Mouse (Mus musculus) heart, postnatal 0 days (tissue): ENCODE results near the gene Cyp21a1. TPM values are rescaled to one million over a fixed set of nuclear protein-coding genes. Genes with fewer than 3 reads are reported as not detected.
"Not testable (repeated sequence)": the region's sequence is repeated elsewhere in the genome, so short reads cannot be mapped to it uniquely, and the experiment has no call there.

Experiments used
- ATAC-seq: fragments of 200-750 bp; cut with Nextera tagmentation; 2 replicates; pipeline ENCODE4 v1.8.0; 2017; ENCODE audit warnings: low read depth, moderate number of reproducible peaks, moderate library complexity; ENCODE audit not compliant: insufficient read depth
- DNase-seq: peaks from one replicate; pipeline ENCODE4 v3.0.0-alpha.2; 2016; ENCODE audit warnings: low spot score
- H3K27ac ChIP-seq: fragments of 300-500 bp; sonication (generic); 2 replicates; pipeline ENCODE4 v1.5.1; 2014; ENCODE audit warnings: low read depth, mild to moderate bottlenecking
- H3K27me3 ChIP-seq: fragments of 300-500 bp; sonication (generic); 2 replicates; pipeline ENCODE4 v1.6.1; 2014; ENCODE audit warnings: low read length, mixed read lengths; ENCODE audit not compliant: control insufficient read depth, insufficient read depth
- H3K36me3 ChIP-seq: fragments of 300-500 bp; sonication (generic); replicated peaks from 2 replicates; pipeline ENCODE4 v1.6.1; 2014; ENCODE audit warnings: low read length, mixed read lengths; ENCODE audit not compliant: control insufficient read depth, insufficient read depth
- H3K4me1 ChIP-seq: fragments of 300-500 bp; sonication (generic); 2 replicates; pipeline ENCODE4 v1.6.1; 2014; ENCODE audit warnings: antibody characterized with exemption; ENCODE audit not compliant: control insufficient read depth, insufficient read depth
- H3K4me2 ChIP-seq: fragments of 300-500 bp; sonication (generic); 2 replicates; pipeline ENCODE4 v1.6.1; 2014; ENCODE audit warnings: low read depth, mild to moderate bottlenecking, low read length, moderate library complexity
- H3K4me3 ChIP-seq: fragments of 300-500 bp; sonication (generic); 2 replicates; pipeline ENCODE4 v1.5.1; 2014; ENCODE audit warnings: low read depth, low read length
- H3K9ac ChIP-seq: fragments of 300-500 bp; sonication (generic); replicated peaks from 2 replicates; pipeline ENCODE4 v1.6.1; 2014; ENCODE audit warnings: low read depth, low read length, mixed read lengths
- H3K9me3 ChIP-seq: fragments of 300-500 bp; sonication (generic); replicated peaks from 2 replicates; pipeline ENCODE4 v1.6.1; 2016; ENCODE audit warnings: low read length; ENCODE audit not compliant: control insufficient read depth
- CTCF ChIP-seq: IDR thresholded peaks from 2 replicates; pipeline ENCODE4 v1.5.1; 2016; ENCODE audit warnings: antibody characterized with exemption, control low read depth, low read depth
- EP300 ChIP-seq: IDR thresholded peaks from 2 replicates; pipeline ENCODE4 v1.6.1; 2016; ENCODE audit warnings: antibody characterized with exemption, low read depth
- WGBS: fragments of 180-500 bp; shearing (Covaris S2); extraction: QIAGEN DNeasy Blood & Tissue Kit; methylation state at CpG from one replicate; pipeline ENCODE4 v1.1.7; 2014; 5-methylcytosine and 5-hydroxymethylcytosine counted together
- polyA plus RNA-seq: library from polyadenylated mRNA; unstranded; fragments of >200 nt; fragmentation: Nextera tagmentation; extraction: Ambion mirVana; gene quantifications from 2 replicates; pipeline ENCODE4 v1.2.1, GENCODE M21; 2015
- total RNA-seq: library from RNA; depleted of rRNA; stranded (reverse); fragments of >200 nt; gene quantifications from 2 replicates; pipeline ENCODE4 v1.2.3, GENCODE M21; 2014; ENCODE audit warnings: low replicate concordance; rRNA removed

Cyp21a1 gene
- not detected in 2 replicates for total RNA-seq
- not detected in 2 replicates for polyA plus RNA-seq

DNA sequence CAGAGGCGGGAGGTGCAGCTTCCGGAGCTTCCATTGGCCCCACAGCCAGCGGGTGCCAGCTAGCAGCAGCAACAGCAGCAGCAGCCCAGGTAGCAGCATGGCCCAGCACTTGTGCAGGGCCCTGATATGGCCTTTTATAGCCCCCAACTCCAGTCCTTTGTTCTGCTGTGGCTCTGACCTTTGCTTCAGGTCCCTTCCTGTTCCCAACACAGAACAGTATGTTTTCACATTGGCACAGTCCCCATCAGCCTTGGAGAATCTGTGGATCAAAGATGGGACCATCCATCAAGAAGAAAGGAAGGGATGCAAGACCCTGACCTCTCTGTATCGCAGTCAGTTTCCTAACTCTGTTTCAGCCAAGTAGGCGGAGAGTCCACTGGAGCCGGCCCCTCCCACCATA, at the start of gene Cyp21a1:
Cyp21a1 (minus strand) TSS at position 261 of the 400 bp plus-strand sequence.
- H3K27me3 ChIP-seq, ATAC-seq, H3K9me3 ChIP-seq, H3K36me3 ChIP-seq, H3K4me3 ChIP-seq, H3K4me1 ChIP-seq, H3K4me2 ChIP-seq, H3K9ac ChIP-seq, H3K27ac ChIP-seq, DNase-seq: not testable (repeated sequence)
- WGBS = 83% methylated on average over 2 of the region's 6 CpGs

GRCm38 (mm10) chr17:34853511-34853910, 49.1 kb upstream of the Cyp21a1 start:
- H3K4me2 ChIP-seq = no peak overlapping the region

GRCm38 (mm10) chr17:34850517-34851125, 46.3 kb upstream of the Cyp21a1 start:
- peaks cover 13% of the 10 kb centered on the region for H3K4me1 ChIP-seq
- peak overlapping the region; percentile 84 for H3K4me3 ChIP-seq
- peak overlapping the region; percentile 75 for H3K9ac ChIP-seq
- peak overlapping the region; percentile 40; the same call in 1 of the 2 replicates for H3K27ac ChIP-seq
- no peak for DNase-seq
- no peaks in the 10 kb centered on the region for H3K27me3 ChIP-seq
- H3K4me2 ChIP-seq = peak overlapping the region; percentile 96
- no peak; the same call in 1 of the 2 replicates for ATAC-seq
- peaks cover 45% of the 10 kb centered on the region for H3K36me3 ChIP-seq
- WGBS = under 1% methylated on average over 25 of the region's 25 CpGs
- no peaks in the 10 kb centered on the region for H3K9me3 ChIP-seq
- TF ChIP-seq EP300 (no peak), CTCF (no peak)

More at GRCm38 (mm10) chr17:34853511-34853910, 49.1 kb upstream of the Cyp21a1 start:
- Histone ChIP-seq H3K36me3 (peaks cover 24% of the 10 kb centered on the region), H3K9ac (no peak overlapping the region), H3K27me3 (no peaks in the 10 kb centered on the region), H3K27ac (no peak overlapping the region), H3K4me1 (peaks cover 13% of the 10 kb centered on the region), H3K4me3 (no peak overlapping the region), H3K9me3 (no peaks in the 10 kb centered on the region)
- no peak for ATAC-seq
- TF ChIP-seq CTCF (no peak), EP300 (no peak)
- 76% methylated on average over 8 of the region's 8 CpGs for WGBS
- DNase-seq = no peak

DNA sequence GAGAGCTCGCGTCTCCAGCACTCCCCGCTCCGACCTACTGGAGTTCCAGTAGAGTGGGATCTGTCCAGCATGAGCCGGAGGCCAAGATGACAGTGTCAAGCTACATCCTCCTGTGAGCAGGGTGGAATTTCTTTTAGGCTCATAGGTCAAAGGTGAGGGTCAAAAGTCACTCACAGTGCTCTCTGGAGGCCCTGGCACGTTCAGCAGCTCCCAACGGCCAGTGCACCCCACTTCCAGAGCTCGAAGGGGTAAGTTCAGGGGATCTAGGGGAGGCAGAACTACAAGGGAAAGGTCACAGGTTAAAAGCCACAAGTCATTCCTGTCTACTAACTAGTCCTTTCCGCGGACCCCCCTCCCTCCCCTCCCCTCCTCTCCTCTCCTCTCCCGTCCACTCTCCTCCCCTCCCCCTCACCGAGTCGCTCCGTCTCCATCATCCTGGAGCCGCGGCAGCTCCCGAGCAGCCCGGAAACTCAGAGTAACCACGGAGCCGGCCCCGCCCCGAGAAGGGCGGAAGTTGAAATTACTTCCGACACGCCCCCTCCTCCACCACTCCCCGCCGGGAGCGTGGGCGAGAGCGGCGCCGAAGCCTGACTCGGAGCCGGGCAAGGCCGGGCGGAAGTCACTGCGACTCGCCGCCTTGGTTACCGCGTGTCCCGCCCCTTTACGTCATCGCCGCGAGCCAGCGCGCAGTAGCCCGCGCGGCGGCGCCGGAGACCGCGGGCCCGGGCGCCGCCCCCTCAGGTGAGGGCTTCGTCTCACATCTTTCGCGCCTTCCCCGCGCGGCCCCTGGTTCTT, 45.6 kb upstream of the Cyp21a1 start, which contains the start of the genes Skiv2l and Nelfe:
Skiv2l (minus strand) TSS at position 489 of the 795 bp plus-strand sequence.
Nelfe (plus strand) TSS at position 670 of the 795 bp plus-strand sequence.
- H3K36me3 ChIP-seq = peaks cover 52% of the 10 kb centered on the region
- H3K27me3 ChIP-seq = no peaks in the 10 kb centered on the region
- H3K4me1 ChIP-seq = peaks cover 13% of the 10 kb centered on the region
- DNase-seq (peak; percentile 96), ATAC-seq (peak; percentile 98)
- peak within 1 kb of the TSS; percentile 84 for H3K4me3 ChIP-seq
- H3K27ac ChIP-seq = peak within 1 kb of the TSS; percentile 40; the same call in 1 of the 2 replicates
- under 1% methylated on average over 62 of the region's 65 CpGs for WGBS
- TF ChIP-seq CTCF (no peak), EP300 (peak; percentile 19; the same call in 1 of the 2 replicates)
- no peaks in the 10 kb centered on the region for H3K9me3 ChIP-seq
- peak within 1 kb of the TSS; percentile 75 for H3K9ac ChIP-seq
- H3K4me2 ChIP-seq = peak within 1 kb of the TSS; percentile 96

DNA sequence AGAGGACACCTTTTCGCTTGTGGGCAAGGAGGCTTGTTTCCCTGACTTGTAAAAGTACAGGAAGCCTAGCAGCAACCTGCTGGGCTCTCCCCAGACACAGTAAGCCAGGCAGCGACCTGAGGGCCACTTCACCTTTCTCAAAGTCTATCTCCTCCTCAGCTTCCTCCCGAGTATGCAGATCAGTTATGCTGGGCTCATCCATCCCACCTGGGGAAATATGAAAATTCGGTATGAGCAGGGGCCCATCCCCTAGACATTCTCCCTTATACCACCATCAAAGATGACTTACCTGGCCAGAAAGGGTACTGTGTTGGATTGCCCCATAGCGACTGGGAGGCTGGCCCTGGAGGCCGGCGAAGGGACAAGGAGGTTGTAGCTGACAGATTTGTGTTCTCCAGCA, 43.3 kb upstream of the Cyp21a1 start:
- H3K36me3 ChIP-seq = peaks cover 55% of the 10 kb centered on the region
- DNase-seq = no peak
- WGBS = 86% methylated on average over 7 of the region's 7 CpGs
- TF ChIP-seq EP300 = no peak
- no peak for TF ChIP-seq CTCF
- H3K27me3 ChIP-seq = no peaks in the 10 kb centered on the region
- H3K27ac ChIP-seq = no peak overlapping the region
- peaks cover 13% of the 10 kb centered on the region for H3K4me1 ChIP-seq
- no peak overlapping the region for H3K4me3 ChIP-seq
- no peaks in the 10 kb centered on the region for H3K9me3 ChIP-seq
- no peak for ATAC-seq
- H3K4me2 ChIP-seq = no peak overlapping the region
- no peak overlapping the region for H3K9ac ChIP-seq
